Mouse (Mus musculus): ENCODE measurements at regions not wholly inside any gene's neighbourhood (a gene's known extent, or its start where the extent isn't known, plus 50 kb on each side); places are given as distances from the start of the nearest gene placed in this dataset.

DNA sequence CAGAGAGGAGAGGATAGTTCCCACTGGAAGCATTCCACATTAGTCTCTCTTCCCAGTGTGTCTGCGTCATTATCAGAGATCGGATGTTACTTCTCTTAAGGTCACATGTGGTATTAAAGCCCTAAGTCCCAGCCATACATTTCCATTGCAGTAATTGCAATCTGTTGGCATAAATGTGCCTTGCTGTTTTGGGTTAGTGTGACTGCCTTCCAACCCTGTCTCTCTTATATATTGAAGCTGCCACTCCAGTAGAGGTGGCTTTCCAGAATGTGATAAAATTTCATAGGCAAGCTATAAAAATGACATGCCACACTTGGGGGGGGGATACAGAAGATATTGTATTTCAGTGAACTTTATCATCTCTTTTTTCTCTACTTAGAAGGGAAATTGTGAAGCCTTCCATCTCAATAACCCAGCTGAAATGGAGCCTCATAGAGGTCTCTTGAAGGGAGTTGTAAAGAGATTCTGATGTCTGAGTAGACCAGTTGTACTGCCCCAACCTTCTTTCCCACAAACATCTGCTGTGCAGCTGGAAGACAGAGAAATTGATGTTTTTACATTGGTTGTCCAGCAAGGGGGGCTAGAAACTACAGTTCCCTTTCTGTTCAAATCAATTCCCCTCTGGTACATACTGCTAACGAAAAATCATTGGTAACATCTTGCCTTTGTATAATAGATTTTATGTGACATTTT, 603.9 kb upstream of the Fam92a start:
- DNase-seq (ENCODE audit: low spot score) (peak; percentile 45), ATAC-seq (ENCODE audit: low FRiP score) (peak; percentile 37; the same call in 1 of the 2 replicates)
- Histone ChIP-seq H3K4me3 (ENCODE audit: low read depth, low read length) (no peak overlapping the region), H3K27me3 (ENCODE audit: control insufficient read depth, insufficient read depth, low read length) (no peaks in the 10 kb centered on the region), H3K9ac (ENCODE audit: low read depth, low read length) (no peak overlapping the region), H3K27ac (ENCODE audit: low read depth, low read length) (0 out of 2 replicates have a peak overlapping the region, but pooled peaks have one; percentile 24), H3K4me2 (replicated peaks; ENCODE audit: low read depth, low read length) (no peak overlapping the region), H3K9me3 (ENCODE audit: control insufficient read depth, low read length) (no peaks in the 10 kb centered on the region), H3K36me3 (ENCODE audit: control insufficient read depth, insufficient read depth, low read length) (no peaks in the 10 kb centered on the region), H3K4me1 (replicated peaks; ENCODE audit: control insufficient read depth, insufficient read depth, low read length) (no peaks in the 10 kb centered on the region)
- WGBS, result 60% methylated on average over 3 of the region's 3 CpGs

DNA sequence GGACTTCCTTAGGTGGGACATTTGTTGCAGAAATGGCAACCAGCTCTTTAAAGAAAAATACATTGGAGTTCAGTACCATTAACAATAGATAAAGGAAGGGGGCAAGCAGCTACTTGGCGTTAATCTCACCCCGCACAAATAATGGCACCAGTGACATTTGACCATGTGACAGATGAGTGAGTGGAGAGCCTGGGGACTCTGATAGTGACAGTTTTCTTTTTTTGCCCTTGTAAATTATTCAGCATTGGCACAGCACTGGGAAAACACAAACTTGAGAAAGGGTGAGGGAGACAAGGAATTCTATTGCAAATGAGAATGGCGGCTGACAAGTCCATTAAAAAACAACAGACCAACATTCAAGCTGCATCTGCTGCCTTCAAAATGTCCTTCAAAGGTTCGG, 603.3 kb upstream of the Fam92a start:
- 50% methylated on average over 4 of the region's 4 CpGs for WGBS
- H3K9me3 ChIP-seq (ENCODE audit: control insufficient read depth, low read length), result no peaks in the 10 kb centered on the region
- DNase-seq (ENCODE audit: low spot score) (no peak), ATAC-seq (ENCODE audit: low FRiP score) (peak; percentile 75)
- no peaks in the 10 kb centered on the region; the same call in 1 of the 2 replicates for H3K4me1 ChIP-seq (replicated peaks; ENCODE audit: control insufficient read depth, insufficient read depth, low read length)
- H3K27me3 ChIP-seq (ENCODE audit: control insufficient read depth, insufficient read depth, low read length), result no peaks in the 10 kb centered on the region
- H3K4me2 ChIP-seq (replicated peaks; ENCODE audit: low read depth, low read length), result no peak overlapping the region
- H3K9ac ChIP-seq (ENCODE audit: low read depth, low read length), result no peak overlapping the region
- 0 out of 2 replicates have a peak overlapping the region, but pooled peaks have one; percentile 24 for H3K27ac ChIP-seq (ENCODE audit: low read depth, low read length)
- H3K36me3 ChIP-seq (ENCODE audit: control insufficient read depth, insufficient read depth, low read length), result no peaks in the 10 kb centered on the region
- no peak overlapping the region for H3K4me3 ChIP-seq (ENCODE audit: low read depth, low read length)

DNA sequence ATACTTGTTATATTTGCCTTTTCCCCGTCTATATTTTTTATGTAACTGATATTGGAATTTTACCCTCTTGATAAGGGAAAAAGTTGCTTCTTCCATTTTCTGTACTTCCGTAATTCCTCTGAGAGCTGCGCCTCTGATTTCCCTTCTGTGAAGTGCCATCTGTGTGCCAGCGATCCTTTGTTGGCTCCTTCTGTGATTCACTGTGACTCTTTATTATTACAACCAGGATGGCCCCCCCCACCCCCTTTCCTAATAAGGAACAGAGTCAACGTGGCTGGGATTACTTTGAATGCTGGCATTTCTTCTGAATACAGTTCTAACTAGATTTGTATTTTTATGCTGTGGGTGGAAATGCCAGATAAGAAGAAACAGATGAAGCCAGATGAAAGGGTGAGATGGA, 602.9 kb upstream of the Fam92a start:
- no peak overlapping the region for H3K27ac ChIP-seq (ENCODE audit: low read depth, low read length)
- no peak overlapping the region for H3K4me3 ChIP-seq (ENCODE audit: low read depth, low read length)
- peak; percentile 28 for DNase-seq (ENCODE audit: low spot score)
- H3K4me2 ChIP-seq (replicated peaks; ENCODE audit: low read depth, low read length), result no peak overlapping the region
- no peak overlapping the region for H3K9ac ChIP-seq (ENCODE audit: low read depth, low read length)
- no peaks in the 10 kb centered on the region for H3K9me3 ChIP-seq (ENCODE audit: control insufficient read depth, low read length)
- ATAC-seq (ENCODE audit: low FRiP score), result peak; percentile 61; the same call in 1 of the 2 replicates
- H3K27me3 ChIP-seq (ENCODE audit: control insufficient read depth, insufficient read depth, low read length), result no peaks in the 10 kb centered on the region
- 55% methylated on average over 5 of the region's 5 CpGs for WGBS
- no peaks in the 10 kb centered on the region for H3K36me3 ChIP-seq (ENCODE audit: control insufficient read depth, insufficient read depth, low read length)
- no peaks in the 10 kb centered on the region; the same call in 1 of the 2 replicates for H3K4me1 ChIP-seq (replicated peaks; ENCODE audit: control insufficient read depth, insufficient read depth, low read length)

DNA sequence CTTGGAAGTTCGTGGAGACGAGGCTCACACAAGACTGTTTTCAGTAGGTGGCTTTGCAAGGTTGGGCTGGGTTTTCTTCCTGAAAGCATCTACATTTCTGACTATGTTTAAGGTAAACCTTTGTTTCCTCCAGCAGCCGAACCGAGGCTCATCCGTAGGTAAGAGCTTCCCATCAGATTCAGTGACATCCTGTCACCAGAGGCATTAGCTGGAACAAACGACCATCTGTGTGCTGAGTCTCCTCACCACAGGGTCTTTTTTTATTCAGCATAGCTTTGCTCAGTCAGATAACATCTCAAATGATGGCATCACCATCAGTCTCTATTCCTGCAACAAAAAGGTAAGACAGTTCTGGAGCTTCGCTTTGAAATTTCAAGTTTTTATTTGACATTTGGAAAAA, 601.4 kb upstream of the Fam92a start:
- Histone ChIP-seq H3K27me3 (ENCODE audit: control insufficient read depth, insufficient read depth, low read length) (no peaks in the 10 kb centered on the region), H3K36me3 (ENCODE audit: control insufficient read depth, insufficient read depth, low read length) (no peaks in the 10 kb centered on the region), H3K9me3 (ENCODE audit: control insufficient read depth, low read length) (no peaks in the 10 kb centered on the region), H3K4me3 (ENCODE audit: low read depth, low read length) (no peak overlapping the region), H3K4me1 (replicated peaks; ENCODE audit: control insufficient read depth, insufficient read depth, low read length) (no peaks in the 10 kb centered on the region; the same call in 1 of the 2 replicates), H3K9ac (ENCODE audit: low read depth, low read length) (no peak overlapping the region), H3K4me2 (replicated peaks; ENCODE audit: low read depth, low read length) (no peak overlapping the region), H3K27ac (ENCODE audit: low read depth, low read length) (0 out of 2 replicates have a peak overlapping the region, but pooled peaks have one; percentile 20)
- ATAC-seq (ENCODE audit: low FRiP score) (no peak), DNase-seq (ENCODE audit: low spot score) (no peak)
- WGBS, result 56% methylated on average over 7 of the region's 7 CpGs

DNA sequence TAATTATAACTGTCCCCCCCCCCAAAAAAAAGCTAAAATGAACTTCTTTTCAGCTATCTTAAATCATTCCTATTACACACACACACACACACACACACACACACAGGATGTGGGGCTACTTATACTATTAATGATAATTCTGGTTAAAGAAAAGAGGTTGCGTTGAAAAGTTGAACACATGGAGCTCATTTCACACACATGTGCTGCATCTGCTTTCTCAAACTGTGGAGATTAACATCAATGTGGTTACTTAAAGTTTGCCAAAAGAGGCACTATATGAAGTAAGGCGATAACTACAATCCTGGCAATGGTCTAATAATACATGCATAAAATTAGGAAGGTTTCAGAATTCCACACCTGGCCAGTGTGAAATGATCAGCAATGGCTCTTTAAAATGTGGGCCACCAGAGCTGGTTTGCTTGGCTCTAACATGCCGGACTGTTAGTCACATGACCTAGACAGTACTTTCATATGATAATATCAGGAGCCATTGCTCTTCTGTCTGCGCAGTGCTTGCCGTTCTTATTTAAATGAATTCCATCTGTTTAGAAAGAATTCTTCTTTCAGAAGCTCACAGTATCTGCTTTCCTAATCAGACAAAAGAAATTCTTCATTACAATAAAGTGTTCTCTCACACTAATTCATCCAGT, 598.4 kb upstream of the Fam92a start:
- DNase-seq (ENCODE audit: low spot score) (no peak), ATAC-seq (ENCODE audit: low FRiP score) (peak; percentile 78)
- H3K9ac ChIP-seq (ENCODE audit: low read depth, low read length), result no peak overlapping the region
- H3K4me3 ChIP-seq (ENCODE audit: low read depth, low read length), result no peak overlapping the region
- H3K36me3 ChIP-seq (ENCODE audit: control insufficient read depth, insufficient read depth, low read length), result no peaks in the 10 kb centered on the region
- 51% methylated on average over 5 of the region's 5 CpGs for WGBS
- no peaks in the 10 kb centered on the region for H3K27me3 ChIP-seq (ENCODE audit: control insufficient read depth, insufficient read depth, low read length)
- no peaks in the 10 kb centered on the region; the same call in 1 of the 2 replicates for H3K4me1 ChIP-seq (replicated peaks; ENCODE audit: control insufficient read depth, insufficient read depth, low read length)
- no peak overlapping the region for H3K4me2 ChIP-seq (replicated peaks; ENCODE audit: low read depth, low read length)
- no peak overlapping the region for H3K27ac ChIP-seq (ENCODE audit: low read depth, low read length)
- no peaks in the 10 kb centered on the region for H3K9me3 ChIP-seq (ENCODE audit: control insufficient read depth, low read length)

DNA sequence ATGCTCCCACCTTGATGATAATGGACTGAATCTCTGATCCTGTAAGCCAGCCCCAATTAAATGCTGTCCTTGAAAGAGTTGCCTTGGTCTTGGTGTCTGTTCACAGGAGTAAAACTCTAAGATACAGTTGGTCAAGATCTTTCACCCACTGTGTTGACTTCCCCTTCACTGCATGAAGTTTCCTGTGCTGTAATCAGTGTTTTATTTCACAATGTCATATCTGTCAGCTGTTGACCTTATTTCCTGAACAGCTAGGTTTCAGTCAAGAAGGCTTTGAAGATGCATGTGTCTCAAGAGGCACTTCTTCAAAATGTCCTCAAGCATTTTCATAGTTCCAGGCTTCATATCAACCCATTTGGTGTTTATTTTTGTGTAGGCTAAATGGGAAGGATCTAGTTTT, 597.3 kb upstream of the Fam92a start:
- ATAC-seq (ENCODE audit: low FRiP score), result no peak

DNA sequence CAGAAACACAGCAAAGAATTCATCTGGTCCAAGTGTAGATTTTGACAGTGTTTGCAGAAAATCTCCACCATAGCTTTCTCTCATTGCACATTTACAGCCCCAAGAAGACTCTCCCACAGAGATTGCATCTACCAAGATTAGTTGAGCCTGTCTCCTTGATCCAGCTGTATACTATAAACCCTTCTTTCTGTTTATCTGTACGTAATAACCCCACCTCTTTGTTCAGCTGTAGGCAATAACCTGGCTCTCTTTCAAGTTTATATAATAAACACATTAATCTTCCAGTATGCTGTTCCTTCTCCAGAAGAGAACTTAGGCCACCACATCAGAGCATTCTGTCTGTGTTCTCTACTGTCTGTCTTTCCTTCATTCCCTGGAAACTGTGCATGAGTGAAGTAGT, 594.9 kb upstream of the Fam92a start:
- ATAC-seq (ENCODE audit: low FRiP score) (no peak), DNase-seq (ENCODE audit: low spot score) (no peak)
- 86% methylated on average over 1 of the region's 1 CpGs for WGBS
- H3K4me3 ChIP-seq (ENCODE audit: low read depth, low read length), result no peak overlapping the region
- no peaks in the 10 kb centered on the region for H3K36me3 ChIP-seq (ENCODE audit: control insufficient read depth, insufficient read depth, low read length)
- no peaks in the 10 kb centered on the region for H3K27me3 ChIP-seq (ENCODE audit: control insufficient read depth, insufficient read depth, low read length)
- H3K27ac ChIP-seq (ENCODE audit: low read depth, low read length), result no peak overlapping the region
- H3K4me2 ChIP-seq (replicated peaks; ENCODE audit: low read depth, low read length), result no peak overlapping the region
- H3K4me1 ChIP-seq (replicated peaks; ENCODE audit: control insufficient read depth, insufficient read depth, low read length), result no peaks in the 10 kb centered on the region; the same call in 1 of the 2 replicates
- no peaks in the 10 kb centered on the region for H3K9me3 ChIP-seq (ENCODE audit: control insufficient read depth, low read length)
- H3K9ac ChIP-seq (ENCODE audit: low read depth, low read length), result no peak overlapping the region

More for the DNA sequence above, 597.3 kb upstream of the Fam92a start:
- H3K27me3 ChIP-seq (ENCODE audit: control insufficient read depth, insufficient read depth, low read length), result no peaks in the 10 kb centered on the region
- no peak overlapping the region for H3K4me3 ChIP-seq (ENCODE audit: low read depth, low read length)
- H3K4me1 ChIP-seq (replicated peaks; ENCODE audit: control insufficient read depth, insufficient read depth, low read length), result no peaks in the 10 kb centered on the region; the same call in 1 of the 2 replicates
- no peak overlapping the region for H3K9ac ChIP-seq (ENCODE audit: low read depth, low read length)
- DNase-seq (ENCODE audit: low spot score), result no peak
- no peaks in the 10 kb centered on the region for H3K36me3 ChIP-seq (ENCODE audit: control insufficient read depth, insufficient read depth, low read length)
- H3K4me2 ChIP-seq (replicated peaks; ENCODE audit: low read depth, low read length), result no peak overlapping the region
- H3K27ac ChIP-seq (ENCODE audit: low read depth, low read length), result no peak overlapping the region
- no peaks in the 10 kb centered on the region for H3K9me3 ChIP-seq (ENCODE audit: control insufficient read depth, low read length)

DNA sequence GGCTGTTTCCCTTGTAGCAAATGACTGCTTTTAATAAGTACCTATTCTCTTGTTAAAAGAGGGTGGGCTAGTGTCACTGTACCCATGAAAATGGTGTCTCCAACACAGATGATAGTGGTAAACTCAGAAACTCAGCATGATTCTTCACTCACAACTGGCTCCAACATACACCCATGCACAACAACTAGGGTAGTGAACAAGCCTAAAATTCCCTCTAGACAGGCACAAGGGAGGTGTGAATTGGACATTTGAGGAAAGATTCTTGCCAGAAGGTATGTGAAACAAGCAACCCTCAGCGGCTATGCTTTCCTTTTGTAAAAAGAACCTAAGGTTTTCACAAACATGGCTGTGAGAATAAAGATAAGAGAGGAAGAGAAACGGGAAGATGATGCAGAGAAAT, 579.0 kb upstream of the Fam92a start:
- H3K27ac ChIP-seq (ENCODE audit: low read depth, low read length), result no peak overlapping the region
- no peaks in the 10 kb centered on the region for H3K4me1 ChIP-seq (replicated peaks; ENCODE audit: control insufficient read depth, insufficient read depth, low read length)
- H3K4me2 ChIP-seq (replicated peaks; ENCODE audit: low read depth, low read length), result no peak overlapping the region
- DNase-seq (ENCODE audit: low spot score) (no peak), ATAC-seq (ENCODE audit: low FRiP score) (no peak)
- 79% methylated on average over 2 of the region's 2 CpGs for WGBS
- H3K9me3 ChIP-seq (ENCODE audit: control insufficient read depth, low read length), result no peaks in the 10 kb centered on the region
- H3K27me3 ChIP-seq (ENCODE audit: control insufficient read depth, insufficient read depth, low read length), result no peaks in the 10 kb centered on the region
- no peaks in the 10 kb centered on the region for H3K36me3 ChIP-seq (ENCODE audit: control insufficient read depth, insufficient read depth, low read length)
- no peak overlapping the region for H3K9ac ChIP-seq (ENCODE audit: low read depth, low read length)
- H3K4me3 ChIP-seq (ENCODE audit: low read depth, low read length), result no peak overlapping the region

DNA sequence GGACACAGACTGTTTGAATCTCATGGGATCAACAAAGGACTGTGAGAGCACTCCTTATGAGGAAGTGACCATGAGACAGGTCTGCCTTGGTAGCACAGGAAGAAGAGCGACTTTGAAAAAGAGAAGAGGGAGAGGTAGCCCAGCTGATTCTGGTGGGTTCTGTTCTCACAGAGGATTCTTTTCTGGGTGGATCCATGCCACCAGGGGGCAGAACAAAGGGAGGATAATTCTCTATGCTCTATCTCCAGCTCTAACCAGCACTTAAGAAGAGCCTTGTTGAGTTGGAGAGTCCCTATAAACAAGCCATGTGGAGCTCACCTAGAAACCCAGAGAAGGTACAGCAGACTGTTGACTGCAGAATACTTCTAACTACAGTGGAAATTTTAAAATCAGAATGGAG, 578.1 kb upstream of the Fam92a start:
- Histone ChIP-seq H3K27me3 (ENCODE audit: control insufficient read depth, insufficient read depth, low read length) (no peaks in the 10 kb centered on the region), H3K9me3 (ENCODE audit: control insufficient read depth, low read length) (no peaks in the 10 kb centered on the region), H3K36me3 (ENCODE audit: control insufficient read depth, insufficient read depth, low read length) (no peaks in the 10 kb centered on the region), H3K27ac (ENCODE audit: low read depth, low read length) (no peak overlapping the region), H3K9ac (ENCODE audit: low read depth, low read length) (no peak overlapping the region), H3K4me3 (ENCODE audit: low read depth, low read length) (no peak overlapping the region), H3K4me2 (replicated peaks; ENCODE audit: low read depth, low read length) (no peak overlapping the region), H3K4me1 (replicated peaks; ENCODE audit: control insufficient read depth, insufficient read depth, low read length) (no peaks in the 10 kb centered on the region)
- no peak for ATAC-seq (ENCODE audit: low FRiP score)
- no peak for DNase-seq (ENCODE audit: low spot score)
- 96% methylated on average over 1 of the region's 1 CpGs for WGBS
